Mouse (Mus musculus): Measurements from ENCODE around the gene Zfp618. TPM values are rescaled to one million over a fixed set of nuclear protein-coding genes. Genes with fewer than 3 reads are reported as not detected.

The Zfp618 gene
- total RNA-seq, 2 experiments from 2014 or later: 6.3 to 7.3 TPM

DNA sequence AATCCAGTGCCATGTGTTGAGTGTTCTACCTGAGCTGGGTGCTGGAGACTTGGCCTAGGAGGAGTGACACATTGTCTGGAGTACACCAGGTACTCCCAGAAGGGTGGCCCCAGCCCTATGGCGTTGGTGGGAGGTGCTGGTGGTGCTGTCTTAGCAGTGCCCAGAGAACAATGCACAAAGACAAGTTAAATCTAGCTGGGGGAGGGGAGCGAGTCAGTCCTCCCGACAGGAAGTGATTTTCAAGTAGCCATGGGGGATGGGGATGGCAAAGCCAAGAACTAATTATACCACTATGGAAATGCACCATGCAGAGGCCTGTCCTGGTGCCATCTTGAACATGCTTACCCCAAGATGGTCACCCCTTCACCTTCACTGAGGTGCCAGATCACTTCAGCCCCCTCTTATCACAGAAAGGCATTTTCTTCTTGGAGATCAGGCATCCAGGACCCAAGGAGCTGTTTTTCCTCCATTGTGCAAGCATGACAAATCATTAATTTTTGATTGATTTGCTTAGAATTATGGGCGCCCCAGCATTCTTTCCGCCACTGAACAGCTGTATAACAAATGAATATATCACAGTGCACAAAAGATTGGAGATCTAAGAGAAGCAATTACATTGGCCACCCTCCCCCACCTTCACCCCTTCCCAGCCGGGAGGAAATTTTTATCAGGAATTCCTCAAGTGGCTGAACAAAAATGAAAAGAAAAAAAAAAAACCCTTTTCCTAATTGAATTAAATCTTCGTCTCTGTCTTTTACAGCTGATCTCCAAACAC, 91.5 kb downstream of the Zfp618 start:
- intact Hi-C loops (cut with DNase I): no loop called here
- no peak for DNase-seq (ENCODE audit: low spot score in 2 of 2)

DNA sequence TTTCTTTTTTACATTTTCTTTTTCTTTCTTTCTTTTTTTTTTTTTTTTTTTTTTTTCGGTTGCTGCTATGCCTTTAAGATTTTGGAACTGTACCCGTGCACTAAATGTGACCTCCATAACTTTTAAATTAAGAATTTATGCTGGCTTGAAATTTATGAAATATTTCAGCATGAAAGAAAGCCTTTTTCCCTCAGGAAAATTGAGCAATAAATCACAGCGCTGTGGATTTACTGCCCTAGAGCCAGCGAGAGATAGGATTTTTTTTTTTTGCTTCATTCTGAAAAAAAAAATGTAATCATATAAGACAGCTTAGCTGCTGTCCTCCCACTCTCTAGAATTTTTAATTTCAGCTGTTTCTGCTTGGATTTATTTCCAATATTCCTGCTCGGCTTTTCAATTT, 92.2 kb downstream of the Zfp618 start:
- intact Hi-C loops (cut with DNase I): no loop called here
- no peak for DNase-seq (ENCODE audit: low spot score in 2 of 2)

DNA sequence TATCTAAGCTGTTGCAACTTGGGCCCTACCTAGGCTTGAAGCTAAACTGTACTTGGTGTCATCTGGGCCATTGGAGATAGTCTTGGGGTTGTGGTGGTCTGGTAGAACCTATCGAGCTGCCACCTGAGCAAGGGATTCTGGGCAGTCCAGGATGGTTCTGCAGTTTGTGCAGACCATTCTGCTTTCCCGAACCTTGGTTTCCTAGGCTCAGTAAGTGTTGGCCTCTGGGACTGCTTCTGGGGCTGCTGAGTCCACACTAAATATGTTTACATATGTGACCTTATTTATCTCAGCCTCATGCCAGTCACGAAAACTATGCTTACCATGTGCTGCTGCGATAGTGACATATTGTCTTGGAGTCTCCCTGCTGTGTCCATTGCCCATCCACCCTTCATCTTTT, 93.3 kb downstream of the Zfp618 start:
- intact Hi-C loops (cut with DNase I): no loop called here
- no peak for DNase-seq (ENCODE audit: low spot score in 2 of 2)

DNA sequence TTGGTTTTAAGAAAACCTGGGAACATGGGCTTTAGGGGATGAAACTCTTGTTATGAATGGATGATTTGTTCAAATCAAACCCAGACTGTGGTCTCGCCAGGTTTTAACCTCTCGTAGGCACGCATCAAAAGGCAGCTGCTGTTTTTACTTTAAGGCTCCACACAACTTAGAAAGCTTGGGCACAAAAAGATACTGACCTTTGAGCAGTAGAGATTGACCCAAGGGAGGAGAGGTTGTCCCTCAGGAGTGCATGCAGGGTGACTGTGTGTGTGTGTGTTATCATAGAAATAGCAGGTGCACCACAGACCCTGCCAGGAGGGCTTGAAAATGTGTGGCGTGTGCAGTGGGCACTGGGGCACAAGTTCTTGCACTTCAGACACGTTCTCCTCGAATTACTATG, 95.0 kb downstream of the Zfp618 start:
- no peak for DNase-seq (ENCODE audit: low spot score in 2 of 2)
- intact Hi-C loops (cut with DNase I): no loop called here

DNA sequence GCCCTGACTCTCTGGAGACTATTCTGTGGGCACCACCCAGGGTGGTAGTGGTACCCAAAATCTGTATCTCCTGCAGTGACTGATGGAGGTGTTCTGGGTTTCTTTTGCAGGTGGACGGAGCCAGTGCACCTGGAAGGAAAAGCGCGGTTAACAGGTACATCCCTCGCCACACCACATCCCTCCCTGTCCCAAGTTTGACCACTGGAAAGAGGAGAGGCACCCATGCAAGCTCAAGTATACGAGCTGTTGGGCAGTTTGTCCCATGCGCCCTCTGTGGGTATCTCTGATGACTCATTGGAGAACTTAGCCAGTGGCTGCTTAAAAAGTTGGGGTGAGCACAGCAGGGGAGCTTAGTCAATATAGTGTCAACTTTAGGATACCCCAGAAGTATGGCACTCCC, 96.0 kb downstream of the Zfp618 start:
- intact Hi-C loops (cut with DNase I): no loop called here
- no peak for DNase-seq (ENCODE audit: low spot score in 2 of 2)

DNA sequence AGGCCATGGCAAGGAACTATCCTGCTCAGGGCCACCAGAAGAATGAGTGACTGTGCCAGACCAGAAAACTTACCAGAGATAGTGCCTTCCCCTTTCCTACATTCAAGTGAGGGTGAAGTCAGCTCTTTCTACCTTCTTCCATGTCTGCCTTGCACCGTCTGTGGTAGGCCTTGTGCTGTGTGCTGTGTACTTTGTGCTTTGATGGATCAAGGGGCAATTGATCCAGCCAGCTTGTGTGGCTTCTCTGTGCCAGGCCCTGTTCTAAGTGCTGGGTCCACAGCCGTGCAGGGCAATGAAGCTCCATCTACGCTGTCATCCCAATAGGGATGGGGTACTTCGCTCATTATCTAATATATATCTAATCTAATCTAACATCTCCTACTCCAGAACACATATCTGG, 98.0 kb downstream of the Zfp618 start:
- no peak for DNase-seq (ENCODE audit: low spot score in 2 of 2)
- intact Hi-C loops (cut with DNase I): no loop called here

DNA sequence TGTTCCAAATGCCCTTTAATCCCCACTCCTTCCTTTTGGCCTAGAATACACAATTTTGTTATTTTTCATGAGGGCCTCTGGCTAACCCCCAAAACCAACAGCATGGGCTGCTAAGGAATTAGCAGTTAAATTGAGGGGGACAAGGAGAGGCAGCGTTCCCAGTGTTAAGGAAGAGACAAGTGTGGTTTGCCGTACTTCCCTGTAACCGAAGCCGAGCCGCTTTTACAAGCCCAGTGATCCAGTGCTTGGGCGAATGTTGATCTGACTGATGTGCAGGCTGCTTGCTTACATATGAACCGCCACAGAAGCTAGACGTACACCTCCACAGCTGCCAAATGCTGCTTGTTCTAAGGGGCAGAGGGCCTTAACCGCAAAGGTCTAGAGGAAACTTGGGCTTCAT, 99.5 kb downstream of the Zfp618 start:
- DNase-seq (ENCODE audit: low spot score in 2 of 2): no peak
- intact Hi-C loops (cut with DNase I): no loop called here

DNA sequence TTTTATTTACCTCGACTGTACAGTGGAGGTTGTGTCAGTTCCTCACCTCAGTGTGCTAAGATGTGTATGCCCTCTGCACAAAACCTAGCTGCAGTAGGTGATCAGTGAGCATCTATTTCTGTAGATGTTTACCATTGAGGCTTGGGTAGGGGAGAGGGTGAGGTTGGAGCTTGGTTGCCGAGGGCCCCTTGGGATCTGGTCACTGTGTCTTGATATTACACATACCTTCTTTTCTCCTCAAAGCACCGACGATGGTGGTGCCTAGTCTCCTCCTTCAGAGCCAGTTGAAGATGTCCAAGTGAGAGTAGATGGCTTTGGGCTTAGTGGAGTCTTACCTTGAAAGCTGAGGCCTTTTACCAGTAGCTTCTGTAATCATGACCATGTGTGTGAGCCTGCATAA, 101.4 kb downstream of the Zfp618 start:
- intact Hi-C loops (cut with DNase I): no loop called here
- no peak for DNase-seq (ENCODE audit: low spot score in 2 of 2)

DNA sequence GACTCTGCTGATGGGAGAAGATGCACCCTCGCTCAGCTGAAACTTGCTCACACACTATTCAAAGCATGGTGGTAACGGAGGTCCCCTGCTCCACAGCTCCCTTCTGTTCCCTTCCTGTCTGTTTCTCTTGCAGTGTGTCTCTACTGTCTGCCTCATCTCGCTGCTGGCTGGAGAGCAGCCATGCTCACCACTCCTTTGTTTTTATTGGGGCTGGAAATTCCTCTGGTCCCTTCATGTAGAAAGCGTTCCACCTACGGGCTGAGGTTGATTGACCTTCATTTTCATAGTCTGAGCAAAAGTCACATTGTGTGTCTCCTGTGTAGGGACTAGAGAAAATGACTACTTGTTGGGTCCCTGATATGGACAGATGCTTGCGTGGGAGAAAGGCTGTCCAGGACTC, 102.4 kb downstream of the Zfp618 start:
- intact Hi-C loops (cut with DNase I): no loop called here
- DNase-seq (ENCODE audit: low spot score in 2 of 2): no peak

DNA sequence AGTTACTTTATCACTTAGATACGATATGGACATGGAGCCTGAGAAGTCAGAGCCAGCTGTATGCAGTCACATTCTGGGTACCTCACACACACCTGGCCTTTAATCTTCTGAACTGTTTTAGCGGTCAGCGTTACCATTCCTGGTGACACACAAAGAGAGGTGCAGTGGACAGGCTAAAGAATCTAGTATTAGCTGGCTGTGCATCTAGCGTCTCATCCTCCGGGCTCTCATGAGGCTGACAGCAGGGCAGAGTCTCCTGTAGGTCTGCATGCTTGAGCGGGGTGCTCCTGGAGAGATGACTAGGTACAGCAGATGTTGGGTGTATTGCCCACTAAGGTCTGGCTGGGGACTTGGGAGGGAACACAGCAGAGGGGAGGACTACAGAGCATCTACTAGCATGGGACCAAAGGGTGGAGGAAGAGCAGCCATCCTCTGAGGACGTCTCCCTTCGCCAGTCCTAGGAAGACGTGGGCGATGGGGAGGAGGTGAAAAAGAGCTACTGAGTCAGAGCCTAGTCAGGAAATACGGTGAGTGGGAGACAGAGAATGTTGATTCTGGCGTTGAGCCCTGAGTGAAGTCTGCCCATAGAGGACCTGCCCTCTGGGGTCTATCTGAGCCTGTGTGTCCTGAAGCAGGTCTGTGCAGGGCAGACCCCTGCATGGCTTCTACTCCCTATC, 103.3 kb downstream of the Zfp618 start:
- intact Hi-C loops (cut with DNase I): no loop called here
- peak; percentile 43 to 88 for DNase-seq (ENCODE audit: low spot score in 2 of 2)

DNA sequence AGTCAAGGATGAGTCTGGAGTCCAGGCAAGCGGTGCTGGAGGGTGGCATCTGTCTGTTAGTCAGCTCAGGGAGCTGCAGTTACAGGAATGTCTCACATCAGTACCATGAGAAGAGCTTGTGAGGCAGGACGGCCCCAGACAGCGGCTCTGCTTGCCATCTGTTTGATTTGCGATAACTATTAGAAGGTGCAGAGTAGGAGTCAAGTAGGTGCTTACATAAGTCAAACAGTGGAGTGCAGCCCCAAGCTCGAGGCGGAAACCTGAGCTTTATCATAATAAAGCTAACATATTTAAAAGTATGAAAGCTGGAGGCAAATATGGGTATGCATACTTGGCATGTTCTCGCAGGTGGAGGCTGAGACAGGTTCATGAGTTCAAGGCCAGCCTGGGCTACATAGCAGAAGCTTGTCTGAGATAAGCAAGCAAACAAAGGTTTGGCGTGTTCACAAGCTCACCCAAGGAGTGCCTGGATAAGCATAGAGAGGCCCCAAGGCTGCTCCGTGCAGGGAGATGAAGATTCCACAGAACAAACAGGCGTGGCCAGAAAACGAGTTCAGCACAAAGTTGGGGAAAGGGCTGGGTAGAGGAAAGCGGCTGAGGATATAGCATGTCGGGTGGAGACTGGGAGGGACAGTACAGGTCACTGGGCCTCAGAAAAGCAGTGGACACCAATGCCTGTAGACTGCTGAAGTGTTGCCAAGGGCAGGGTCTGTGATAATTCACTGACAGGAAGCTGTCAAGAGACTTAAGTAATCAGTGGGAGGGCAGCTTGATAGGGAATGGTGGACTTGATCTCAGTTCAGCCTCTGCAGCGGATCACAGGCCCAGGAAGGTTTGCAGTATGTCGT, 106.3 kb downstream of the Zfp618 start:
- DNase-seq (ENCODE audit: low spot score in 2 of 2): peak in 1 of 2 experiments; percentile 24
- intact Hi-C loops (cut with DNase I): no loop called here

DNA sequence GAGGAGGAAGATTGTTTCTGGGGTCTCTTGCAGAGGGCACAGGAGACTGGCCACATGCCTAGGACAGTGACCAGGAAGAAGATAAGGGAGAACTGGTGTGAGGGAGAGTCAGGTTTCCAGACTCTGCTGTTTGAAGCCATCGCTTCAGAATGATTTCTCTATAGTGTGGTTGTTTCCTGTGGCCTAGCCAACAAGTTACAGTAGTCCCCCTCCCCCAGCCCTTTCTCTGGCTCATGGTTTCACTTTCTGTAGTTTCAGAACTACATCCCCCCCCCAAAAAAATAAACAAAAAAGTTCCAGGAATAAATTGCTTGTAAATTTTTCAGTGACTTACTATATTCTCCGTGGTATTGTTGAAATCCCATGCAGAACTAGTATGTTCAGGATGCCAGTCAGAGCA, 107.8 kb downstream of the Zfp618 start:
- DNase-seq (ENCODE audit: low spot score in 2 of 2): no peak
- intact Hi-C loops (cut with DNase I): no loop called here

DNA sequence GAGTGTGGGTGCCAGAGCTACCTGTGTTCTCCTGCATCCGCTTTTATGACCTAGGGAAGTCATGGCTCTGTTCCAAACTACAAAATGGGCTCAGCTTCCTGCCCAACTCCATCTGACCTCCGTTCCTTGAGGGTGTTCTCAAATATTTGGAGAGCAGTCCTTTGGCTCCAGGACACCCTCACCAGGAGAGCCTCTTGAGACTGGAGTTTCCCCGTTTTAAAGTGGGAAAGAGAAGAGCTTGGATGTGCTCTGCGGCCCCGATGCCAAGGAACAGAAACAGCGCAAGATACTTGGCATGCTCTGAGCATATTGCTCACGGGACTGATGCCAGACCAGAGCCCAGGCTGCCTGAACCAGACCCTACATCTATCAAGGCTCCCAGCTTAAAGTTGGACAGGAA, 113.8 kb downstream of the Zfp618 start:
- intact Hi-C loops (cut with DNase I): no loop called here
- DNase-seq (ENCODE audit: low spot score in 2 of 2): no peak

DNA sequence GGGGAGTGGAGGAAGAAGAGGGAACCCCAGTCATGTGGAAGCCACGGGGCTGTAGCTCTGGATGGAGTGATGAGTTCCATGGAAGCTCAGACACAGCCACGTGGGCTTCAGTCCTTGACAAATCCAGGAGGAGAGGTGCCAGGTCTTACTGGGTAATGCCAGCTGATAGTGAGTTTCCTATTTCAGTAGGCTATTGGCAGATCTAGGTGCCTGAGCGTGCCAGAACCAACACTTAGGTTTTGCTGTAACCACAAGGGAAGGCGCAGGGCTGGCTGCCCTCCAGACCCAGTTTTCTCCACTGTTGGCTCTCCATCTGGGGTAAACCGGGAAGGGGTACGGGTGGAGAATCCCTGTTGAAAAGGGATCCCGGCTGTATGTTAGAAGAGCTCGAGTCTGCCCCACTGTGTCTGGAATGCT, 119.1 kb downstream of the Zfp618 start:
- DNase-seq (ENCODE audit: low spot score in 2 of 2): peak; percentile 29 to 70
- intact Hi-C loops (cut with DNase I): no loop called here

DNA sequence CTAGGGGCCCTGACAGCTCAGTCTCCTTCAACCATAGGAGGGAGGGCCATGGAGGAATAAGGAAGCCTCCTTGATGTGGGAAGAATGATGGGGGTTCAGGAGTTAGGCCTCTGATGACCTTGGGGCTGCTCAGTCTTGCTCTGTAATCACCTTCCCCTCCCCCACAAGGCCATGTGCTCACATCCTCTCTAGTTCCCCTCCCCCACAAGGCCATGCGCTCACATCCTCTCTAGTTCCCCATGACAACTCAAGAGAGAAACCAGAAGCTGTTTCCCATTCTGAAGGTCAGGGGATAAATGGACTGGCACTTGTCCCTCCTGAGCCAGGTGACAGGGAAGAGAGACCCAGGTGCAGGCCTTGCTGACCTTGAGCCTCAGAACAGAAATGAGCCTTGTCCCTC, 124.1 kb downstream of the Zfp618 start:
- intact Hi-C loops (cut with DNase I): no loop called here
- no peak for DNase-seq (ENCODE audit: low spot score in 2 of 2)

DNA sequence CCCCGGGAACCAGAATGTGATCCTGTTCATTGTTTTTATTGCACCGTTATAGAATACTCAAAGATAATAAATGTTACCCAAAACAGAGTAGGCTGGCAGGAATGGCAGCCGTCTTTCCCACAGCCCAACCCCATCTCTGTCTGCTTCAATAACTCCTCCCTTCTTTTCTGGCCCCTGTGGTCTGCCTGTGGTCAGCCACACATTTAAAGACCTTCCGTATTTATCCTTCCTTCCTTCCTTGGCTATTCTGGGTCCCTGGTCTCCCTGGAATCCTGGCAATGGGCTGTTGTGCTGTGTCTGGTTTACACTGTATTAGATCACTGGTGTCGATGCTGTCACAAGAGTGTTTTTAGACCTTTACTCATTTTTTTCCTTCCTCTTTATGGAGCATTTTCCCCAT, 125.8 kb downstream of the Zfp618 start:
- intact Hi-C loops (cut with DNase I): no loop called here
- DNase-seq (ENCODE audit: low spot score in 2 of 2): no peak

DNA sequence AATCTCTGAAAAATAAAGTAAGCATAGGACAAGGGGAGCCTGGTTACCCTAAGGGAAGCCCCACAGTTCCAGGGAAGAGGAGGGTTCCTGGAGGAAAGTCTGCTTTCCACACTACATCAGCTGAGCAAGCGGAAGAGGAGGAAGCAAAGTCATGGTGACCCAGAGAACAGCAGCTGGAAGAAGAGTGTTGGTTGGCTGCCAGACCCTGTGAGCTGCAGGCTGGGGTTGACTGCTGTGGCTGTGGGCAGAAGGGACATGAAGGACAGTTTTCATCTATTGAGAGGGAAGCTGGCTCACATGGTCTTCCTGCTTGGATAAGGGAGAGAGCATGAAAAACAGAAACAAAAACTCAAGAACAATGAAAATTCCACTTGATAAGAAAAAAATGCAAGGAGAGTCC, 132.2 kb downstream of the Zfp618 start:
- DNase-seq (ENCODE audit: low spot score in 2 of 2): peak in 1 of 2 experiments; percentile 10
- intact Hi-C loops (cut with DNase I): no loop called here

DNA sequence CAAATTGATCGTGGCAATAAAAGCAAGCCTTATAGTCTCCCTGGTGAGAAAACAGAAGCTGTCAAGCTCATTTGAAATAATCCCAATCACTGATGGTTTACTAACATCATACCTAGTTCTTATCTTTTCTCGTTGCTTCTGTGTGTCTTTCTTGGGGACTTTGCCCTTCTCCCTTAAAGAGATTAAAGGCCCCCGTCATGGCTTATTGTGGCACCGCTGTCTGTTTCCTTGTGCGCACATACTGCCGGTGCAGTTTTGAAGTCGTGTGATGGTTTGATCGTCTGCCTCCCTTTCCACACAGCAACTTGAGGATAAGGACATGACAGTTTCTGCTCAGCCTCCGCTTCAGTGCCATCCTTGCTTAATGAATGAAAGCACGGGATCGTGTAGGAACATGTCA, 135.1 kb downstream of the Zfp618 start:
- intact Hi-C loops (cut with DNase I): no loop called here
- DNase-seq (ENCODE audit: low spot score in 2 of 2): no peak

DNA sequence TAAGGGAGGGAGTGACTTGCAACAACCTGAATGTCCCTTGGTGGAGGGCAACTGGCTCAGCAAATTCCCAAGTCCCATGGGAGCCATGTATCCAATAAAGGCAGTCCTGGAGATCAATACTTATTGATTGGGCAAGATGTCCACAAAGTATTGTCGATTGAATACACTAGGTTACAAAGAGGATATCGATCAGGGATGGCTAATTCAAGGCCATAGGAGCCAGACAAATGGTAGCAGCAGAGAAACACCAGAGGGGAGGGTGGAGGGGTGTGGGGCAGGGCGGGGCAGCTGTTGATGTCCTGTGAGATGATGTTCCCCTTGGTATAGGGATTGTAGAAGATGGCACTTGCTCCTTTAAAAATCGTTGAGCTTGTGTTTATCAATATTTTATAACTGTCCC, 136.7 kb downstream of the Zfp618 start:
- intact Hi-C loops (cut with DNase I): no loop called here
- no peak for DNase-seq (ENCODE audit: low spot score in 2 of 2)

DNA sequence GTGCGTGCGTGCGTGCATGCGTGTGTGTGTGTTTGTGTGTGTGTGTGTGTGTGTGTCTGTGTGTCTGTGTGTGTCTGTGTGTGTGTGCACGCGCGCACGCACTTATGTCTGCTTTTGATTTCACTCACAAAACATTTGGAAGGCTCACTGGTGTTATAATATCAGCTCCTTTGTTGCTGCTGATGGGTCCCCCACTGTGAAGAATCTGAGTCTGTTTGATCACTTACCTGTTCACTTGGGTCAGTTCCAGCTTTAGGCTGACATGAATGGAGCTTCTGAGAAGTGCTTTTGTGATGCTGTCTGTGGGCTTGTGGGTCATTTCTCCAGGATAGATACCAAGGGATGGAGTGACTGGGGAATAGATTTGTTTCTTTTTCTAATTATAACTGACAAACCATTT, 140.3 kb downstream of the Zfp618 start:
- no peak for DNase-seq (ENCODE audit: low spot score in 2 of 2)
- intact Hi-C loops (cut with DNase I): no loop called here
